Mouse (Mus musculus) ovary, adult 2 months (tissue): ENCODE data around the gene Scgb1b29. TPM values are rescaled to one million over a fixed set of nuclear protein-coding genes. Genes with fewer than 3 reads are reported as not detected.

Source experiments
- polyA plus RNA-seq: library from polyadenylated mRNA; depleted of rRNA; stranded (reverse); fragments of >200 nt; gene quantifications from 2 replicates; pipeline ENCODE4 v1.2.3, GENCODE M21; 2012; rRNA removed

Gene Scgb1b29
- polyA plus RNA-seq: not detected in 2 replicates

GRCm38 (mm10) chr7:32441241-32441640 is at the start of gene Scgb1b29:
TSS of gene Scgb1b29 (plus strand) at chr7:32441541.

Other genes starting within 250 kb of the Scgb1b29 start
- gene Scgb2b11, start 230.4 kb upstream of the Scgb1b29 start, polyA plus RNA-seq: not detected in 2 replicates
- gene Scgb1b11, start 218.7 kb upstream of the Scgb1b29 start, polyA plus RNA-seq: not detected in 2 replicates
- gene Scgb2b12, start 114.3 kb upstream of the Scgb1b29 start, polyA plus RNA-seq: not detected in 2 replicates
- gene Scgb1b12, start 107.4 kb upstream of the Scgb1b29 start, polyA plus RNA-seq: not detected in 2 replicates